Mouse (Mus musculus) neural tube, embryonic 11.5 days (tissue): ENCODE data around the gene Mettl7b. TPM values are rescaled to one million over a fixed set of nuclear protein-coding genes. Genes with fewer than 3 reads are reported as not detected.
A peak's percentile ranks its signal among the peaks of the same experiment; 100 is the strongest.

ENCODE experiments used
- ATAC-seq: fragments of 200-750 bp; cut with Nextera tagmentation; 2 replicates; pipeline ENCODE4 v1.8.0; 2017; ENCODE audit warnings: moderate number of reproducible peaks, mild to moderate bottlenecking, moderate TSS enrichment, moderate library complexity; ENCODE audit not compliant: insufficient read depth, low FRiP score, low TSS enrichment
- DNase-seq: peaks from one replicate; pipeline ENCODE4 v3.0.0-alpha.2; 2015; ENCODE audit warnings: low spot score
- H3K27ac ChIP-seq: fragments of 300-500 bp; sonication (generic); 2 replicates; pipeline ENCODE4 v1.5.1; 2014; ENCODE audit warnings: low read depth, mild to moderate bottlenecking, low read length
- H3K27me3 ChIP-seq: fragments of 300-500 bp; sonication (generic); 2 replicates; pipeline ENCODE4 v1.6.1; 2014; ENCODE audit warnings: mild to moderate bottlenecking, low read length, mixed read lengths; ENCODE audit not compliant: control insufficient read depth, insufficient read depth
- H3K36me3 ChIP-seq: fragments of 300-500 bp; sonication (generic); 2 replicates; pipeline ENCODE4 v1.6.1; 2014; ENCODE audit warnings: mild to moderate bottlenecking, low read length, moderate library complexity, mixed read lengths; ENCODE audit not compliant: control insufficient read depth, insufficient read depth
- H3K4me1 ChIP-seq: fragments of 300-500 bp; sonication (generic); 2 replicates; pipeline ENCODE4 v1.6.1; 2014; ENCODE audit warnings: low read length, mixed read lengths; ENCODE audit not compliant: control insufficient read depth, insufficient read depth
- H3K4me2 ChIP-seq: fragments of 300-500 bp; sonication (generic); 2 replicates; pipeline ENCODE4 v1.6.1; 2014; ENCODE audit warnings: low read depth, mild to moderate bottlenecking, moderate library complexity
- H3K4me3 ChIP-seq: fragments of 300-500 bp; sonication (generic); 2 replicates; pipeline ENCODE4 v1.5.1; 2014; ENCODE audit warnings: low read depth, low read length
- H3K9ac ChIP-seq: fragments of 300-500 bp; sonication (generic); 2 replicates; pipeline ENCODE4 v1.6.1; 2014; ENCODE audit warnings: mild to moderate bottlenecking, low read length
- H3K9me3 ChIP-seq: fragments of 300-500 bp; sonication (generic); 2 replicates; pipeline ENCODE4 v1.6.1; 2016; ENCODE audit warnings: low read length; ENCODE audit not compliant: control insufficient read depth
- WGBS: fragments of 180-500 bp; shearing (Covaris S2); extraction: QIAGEN DNeasy Blood & Tissue Kit; methylation state at CpG from one replicate; pipeline ENCODE4 v1.1.7; 2014; 5-methylcytosine and 5-hydroxymethylcytosine counted together
- polyA plus RNA-seq: library from polyadenylated mRNA; unstranded; fragments of >200 nt; fragmentation: Nextera tagmentation; extraction: Ambion mirVana; gene quantifications from 2 replicates; pipeline ENCODE4 v1.2.1, GENCODE M21; 2014

Mettl7b gene
- polyA plus RNA-seq, 1 experiment from 2014 or later = not detected

GRCm38 (mm10) chr10:128935826-128936440 is 24.9 kb downstream of the Mettl7b start:
- DNase-seq (no peak), ATAC-seq (no peak)
- peaks cover 34% of the 10 kb centered on the region for H3K27me3 ChIP-seq
- H3K4me3 ChIP-seq = no peak overlapping the region
- no peaks in the 10 kb centered on the region for H3K36me3 ChIP-seq
- no peaks in the 10 kb centered on the region for H3K4me1 ChIP-seq
- H3K9ac ChIP-seq = no peak overlapping the region
- H3K9me3 ChIP-seq = no peaks in the 10 kb centered on the region
- 75% methylated on average over 8 of the region's 8 CpGs for WGBS
- H3K27ac ChIP-seq = no peak overlapping the region
- no peak overlapping the region for H3K4me2 ChIP-seq

- H3K27me3 ChIP-seq = peaks cover 34% of the 10 kb centered on the region
- no peak overlapping the region for H3K27ac ChIP-seq
- no peak overlapping the region for H3K4me3 ChIP-seq
- ATAC-seq (no peak), DNase-seq (no peak)
- H3K9ac ChIP-seq = no peak overlapping the region
- H3K4me2 ChIP-seq = no peak overlapping the region
- H3K9me3 ChIP-seq = no peaks in the 10 kb centered on the region
- no peaks in the 10 kb centered on the region for H3K4me1 ChIP-seq
- WGBS = 65% methylated on average over 7 of the region's 7 CpGs
- no peaks in the 10 kb centered on the region for H3K36me3 ChIP-seq
Measured at GRCm38 (mm10) chr10:128934997-128935787, 25.6 kb downstream of the Mettl7b start.

GRCm38 (mm10) chr10:128933976-128934721 is 26.6 kb downstream of the Mettl7b start:
- DNase-seq (no peak), ATAC-seq (peak; percentile 31)
- Histone ChIP-seq H3K4me1 (no peaks in the 10 kb centered on the region), H3K36me3 (no peaks in the 10 kb centered on the region), H3K27me3 (peaks cover 34% of the 10 kb centered on the region), H3K9ac (0 out of 2 replicates have a peak overlapping the region, but pooled peaks have one; percentile 23), H3K9me3 (no peaks in the 10 kb centered on the region), H3K4me3 (peak overlapping the region; percentile 35), H3K27ac (no peak overlapping the region), H3K4me2 (peak overlapping the region; percentile 72)
- 2% methylated on average over 21 of the region's 21 CpGs for WGBS

- no peak within 1 kb of the TSS for H3K27ac ChIP-seq
- 0% methylated on average over 26 of the region's 26 CpGs for WGBS
- H3K27me3 ChIP-seq = peaks cover 34% of the 10 kb centered on the region
Measured at GRCm38 (mm10) chr10:128933574-128933973, 27.2 kb downstream of the Mettl7b start, which contains the start of gene Itga7. Gene Itga7, plus strand, starts transcription at chr10:128933818.

GRCm38 (mm10) chr10:128931441-128931840 is 29.3 kb downstream of the Mettl7b start:
- H3K36me3 ChIP-seq = no peaks in the 10 kb centered on the region
- H3K4me3 ChIP-seq = no peak overlapping the region
- no peak for DNase-seq
- no peak for ATAC-seq
- whole genome bisulfite sequencing = 77% methylated on average over 2 of the region's 2 CpGs
- no peak overlapping the region for H3K9ac ChIP-seq
- no peak overlapping the region for H3K27ac ChIP-seq
- no peak overlapping the region for H3K4me2 ChIP-seq
- H3K4me1 ChIP-seq = no peaks in the 10 kb centered on the region
- H3K9me3 ChIP-seq = no peaks in the 10 kb centered on the region
- peaks cover 34% of the 10 kb centered on the region for H3K27me3 ChIP-seq

More at GRCm38 (mm10) chr10:128933574-128933973, 27.2 kb downstream of the Mettl7b start, which contains the start of gene Itga7:
- Histone ChIP-seq H3K36me3 (no peaks in the 10 kb centered on the region), H3K4me2 (peak within 1 kb of the TSS; percentile 72), H3K9me3 (no peaks in the 10 kb centered on the region), H3K4me1 (no peaks in the 10 kb centered on the region), H3K9ac (0 out of 2 replicates have a peak within 1 kb of the TSS, but pooled peaks have one; percentile 23), H3K4me3 (peak within 1 kb of the TSS; percentile 35)
- DNase-seq (peak; percentile 56), ATAC-seq (peak; percentile 86)

- H3K4me1 ChIP-seq = no peaks in the 10 kb centered on the region
- DNase-seq = no peak
- H3K9ac ChIP-seq = no peak overlapping the region
- H3K4me2 ChIP-seq = no peak overlapping the region
- WGBS = 73% methylated on average over 7 of the region's 7 CpGs
- peaks cover 28% of the 10 kb centered on the region for H3K27me3 ChIP-seq
- no peak overlapping the region for H3K4me3 ChIP-seq
- no peaks in the 10 kb centered on the region for H3K9me3 ChIP-seq
- ATAC-seq = no peak
- H3K27ac ChIP-seq = no peak overlapping the region
- H3K36me3 ChIP-seq = no peaks in the 10 kb centered on the region
Measured at GRCm38 (mm10) chr10:128929638-128930378, 31.0 kb downstream of the Mettl7b start.

- Histone ChIP-seq H3K27me3 (peaks cover 15% of the 10 kb centered on the region), H3K9ac (no peak overlapping the region), H3K4me3 (no peak overlapping the region), H3K4me1 (peaks cover 3% of the 10 kb centered on the region), H3K36me3 (no peaks in the 10 kb centered on the region), H3K9me3 (no peaks in the 10 kb centered on the region), H3K27ac (no peak overlapping the region), H3K4me2 (no peak overlapping the region)
- ATAC-seq = no peak
- WGBS = 43% methylated on average over 4 of the region's 4 CpGs
- no peak for DNase-seq
Measured at GRCm38 (mm10) chr10:128928356-128928755, 32.4 kb downstream of the Mettl7b start.

GRCm38 (mm10) chr10:128923935-128924334 is 36.9 kb downstream of the Mettl7b start, which contains the start of gene Bloc1s1:
Gene Bloc1s1, minus strand, starts transcription at chr10:128924035.
- Histone ChIP-seq H3K9ac (peak within 1 kb of the TSS; percentile 64), H3K27ac (peak within 1 kb of the TSS; percentile 42; the same call in 1 of the 2 replicates), H3K4me3 (peak within 1 kb of the TSS; percentile 64), H3K4me2 (peak within 1 kb of the TSS; percentile 40), H3K36me3 (no peaks in the 10 kb centered on the region), H3K4me1 (peaks cover 6% of the 10 kb centered on the region), H3K9me3 (no peaks in the 10 kb centered on the region), H3K27me3 (no peaks in the 10 kb centered on the region)
- DNase-seq = no peak
- no peak for ATAC-seq
- 70% methylated on average over 9 of the region's 9 CpGs for WGBS
